Mouse (Mus musculus) forebrain, embryonic 13.5 days (tissue): ENCODE results near the gene Pnkp. TPM values are rescaled to one million over a fixed set of nuclear protein-coding genes. Genes with fewer than 3 reads are reported as not detected.

ENCODE experiments used
- ATAC-seq: fragments of 200-750 bp; cut with Nextera tagmentation; 2 replicates; pipeline ENCODE4 v1.8.0; 2017
- H3K27ac ChIP-seq: fragments of 300-500 bp; sonication (generic); 2 replicates; pipeline ENCODE4 v1.5.1; 2015; ENCODE audit warnings: inconsistent platforms, mild to moderate bottlenecking, moderate library complexity
- H3K27me3 ChIP-seq: fragments of 300-500 bp; sonication (generic); 2 replicates; pipeline ENCODE4 v1.6.1; 2015; ENCODE audit warnings: mild to moderate bottlenecking, inconsistent platforms
- H3K36me3 ChIP-seq: fragments of 300-500 bp; sonication (generic); 2 replicates; pipeline ENCODE4 v1.6.1; 2015; ENCODE audit warnings: mild to moderate bottlenecking, inconsistent platforms; ENCODE audit not compliant: poor library complexity, severe bottlenecking
- H3K4me1 ChIP-seq: fragments of 300-500 bp; sonication (generic); 2 replicates; pipeline ENCODE4 v1.6.1; 2015; ENCODE audit warnings: inconsistent platforms
- H3K4me2 ChIP-seq: fragments of 300-500 bp; sonication (generic); 2 replicates; pipeline ENCODE4 v1.6.1; 2015; ENCODE audit warnings: inconsistent platforms, mild to moderate bottlenecking, moderate library complexity
- H3K4me3 ChIP-seq: fragments of 300-500 bp; sonication (generic); 2 replicates; pipeline ENCODE4 v1.5.1; 2015; ENCODE audit warnings: mild to moderate bottlenecking, inconsistent platforms
- H3K9ac ChIP-seq: fragments of 300-500 bp; sonication (generic); 2 replicates; pipeline ENCODE4 v1.6.1; 2015; ENCODE audit warnings: mild to moderate bottlenecking, inconsistent platforms
- H3K9me3 ChIP-seq: fragments of 300-500 bp; sonication (generic); replicated peaks from 2 replicates; pipeline ENCODE4 v1.6.1; 2016; ENCODE audit warnings: inconsistent platforms
- WGBS: fragments of 180-500 bp; shearing (Covaris S2); methylation state at CpG from one replicate; pipeline ENCODE4 v1.1.7; 2015; 5-methylcytosine and 5-hydroxymethylcytosine counted together
- polyA plus RNA-seq: library from polyadenylated mRNA; unstranded; fragments of >200 nt; fragmentation: Nextera tagmentation; extraction: Ambion mirVana; gene quantifications from 2 replicates; pipeline ENCODE4 v1.2.1, GENCODE M21; 2015

Gene Pnkp
- polyA plus RNA-seq, 1 experiment from 2014 or later, result 34.9 TPM

- Histone ChIP-seq H3K27me3 (no peaks in the 10 kb centered on the region), H3K27ac (peak within 1 kb of the TSS; percentile 98), H3K4me3 (peak within 1 kb of the TSS; percentile 81), H3K9me3 (no peaks in the 10 kb centered on the region), H3K4me2 (peak within 1 kb of the TSS; percentile 78), H3K9ac (peak within 1 kb of the TSS; percentile 83), H3K4me1 (peaks cover 40% of the 10 kb centered on the region), H3K36me3 (peaks cover 45% of the 10 kb centered on the region)
- under 1% methylated on average over 54 of the region's 54 CpGs for WGBS
- peak; percentile 89 for ATAC-seq
These were observed 8.2 kb upstream of the Pnkp start, which contains the start of the genes Akt1s1 and Tbc1d17 for GRCm38 (mm10) chr7:44848561-44849415. Gene Akt1s1 (plus strand): TSS chr7:44848991. Gene Tbc1d17 (minus strand): TSS chr7:44849079.

GRCm38 (mm10) chr7:44849416-44850111 lies 7.4 kb upstream of the Pnkp start:
- peak overlapping the region; percentile 83 for H3K9ac ChIP-seq
- peak overlapping the region; percentile 78 for H3K4me2 ChIP-seq
- peaks cover 38% of the 10 kb centered on the region for H3K36me3 ChIP-seq
- no peaks in the 10 kb centered on the region for H3K27me3 ChIP-seq
- H3K4me3 ChIP-seq, result peak overlapping the region; percentile 81
- ATAC-seq, result peak; percentile 77
- under 1% methylated on average over 41 of the region's 41 CpGs for WGBS
- peaks cover 48% of the 10 kb centered on the region for H3K4me1 ChIP-seq
- H3K9me3 ChIP-seq, result no peaks in the 10 kb centered on the region
- H3K27ac ChIP-seq, result peak overlapping the region; percentile 98

GRCm38 (mm10) chr7:44850146-44850545 lies 6.8 kb upstream of the Pnkp start:
- Histone ChIP-seq H3K4me3 (peak overlapping the region; percentile 81), H3K27me3 (no peaks in the 10 kb centered on the region), H3K4me1 (peaks cover 54% of the 10 kb centered on the region), H3K9ac (peak overlapping the region; percentile 83), H3K4me2 (peak overlapping the region; percentile 78), H3K9me3 (no peaks in the 10 kb centered on the region), H3K36me3 (peaks cover 32% of the 10 kb centered on the region), H3K27ac (peak overlapping the region; percentile 98)
- under 1% methylated on average over 33 of the region's 33 CpGs for WGBS
- peak; percentile 36 for ATAC-seq

GRCm38 (mm10) chr7:44850789-44851624 lies 5.9 kb upstream of the Pnkp start:
- ATAC-seq, result no peak
- no peaks in the 10 kb centered on the region for H3K27me3 ChIP-seq
- peak overlapping the region; percentile 78 for H3K4me2 ChIP-seq
- peak overlapping the region; percentile 81 for H3K4me3 ChIP-seq
- WGBS, result 82% methylated on average over 8 of the region's 8 CpGs
- H3K36me3 ChIP-seq, result peaks cover 23% of the 10 kb centered on the region
- H3K9me3 ChIP-seq, result no peaks in the 10 kb centered on the region
- H3K9ac ChIP-seq, result peak overlapping the region; percentile 83
- H3K27ac ChIP-seq, result peak overlapping the region; percentile 98; the same call in 1 of the 2 replicates
- H3K4me1 ChIP-seq, result peaks cover 59% of the 10 kb centered on the region

GRCm38 (mm10) chr7:44851625-44852234 lies 5.2 kb upstream of the Pnkp start:
- H3K27me3 ChIP-seq, result no peaks in the 10 kb centered on the region
- peaks cover 16% of the 10 kb centered on the region for H3K36me3 ChIP-seq
- H3K9ac ChIP-seq, result no peak overlapping the region
- no peak overlapping the region for H3K27ac ChIP-seq
- no peak for ATAC-seq
- peak overlapping the region; percentile 78; the same call in 1 of the 2 replicates for H3K4me2 ChIP-seq
- no peaks in the 10 kb centered on the region for H3K9me3 ChIP-seq
- H3K4me1 ChIP-seq, result peaks cover 65% of the 10 kb centered on the region
- 93% methylated on average over 12 of the region's 12 CpGs for WGBS
- H3K4me3 ChIP-seq, result no peak overlapping the region

- Histone ChIP-seq H3K9me3 (no peaks in the 10 kb centered on the region), H3K4me1 (peaks cover 64% of the 10 kb centered on the region), H3K27ac (no peak overlapping the region), H3K36me3 (peaks cover 15% of the 10 kb centered on the region), H3K4me3 (no peak overlapping the region), H3K9ac (no peak overlapping the region), H3K4me2 (no peak overlapping the region), H3K27me3 (no peaks in the 10 kb centered on the region)
- no peak for ATAC-seq
- 91% methylated on average over 36 of the region's 36 CpGs for WGBS
These were observed 4.5 kb upstream of the Pnkp start for GRCm38 (mm10) chr7:44852259-44853027.

GRCm38 (mm10) chr7:44853065-44853464 lies 3.9 kb upstream of the Pnkp start:
- Histone ChIP-seq H3K36me3 (peaks cover 15% of the 10 kb centered on the region), H3K9ac (0 out of 2 replicates have a peak overlapping the region, but pooled peaks have one; percentile 78), H3K4me3 (no peak overlapping the region), H3K27me3 (no peaks in the 10 kb centered on the region), H3K4me2 (peak overlapping the region; percentile 83), H3K9me3 (no peaks in the 10 kb centered on the region), H3K27ac (no peak overlapping the region), H3K4me1 (peaks cover 64% of the 10 kb centered on the region)
- WGBS, result 95% methylated on average over 2 of the region's 2 CpGs
- ATAC-seq, result no peak

- H3K27me3 ChIP-seq, result no peaks in the 10 kb centered on the region
- ATAC-seq, result no peak
- peak overlapping the region; percentile 48 for H3K4me3 ChIP-seq
- H3K4me1 ChIP-seq, result peaks cover 69% of the 10 kb centered on the region
- H3K9me3 ChIP-seq, result no peaks in the 10 kb centered on the region
- WGBS, result 32% methylated on average over 26 of the region's 26 CpGs
- peak overlapping the region; percentile 78 for H3K9ac ChIP-seq
- peak overlapping the region; percentile 83 for H3K4me2 ChIP-seq
- peaks cover 15% of the 10 kb centered on the region for H3K36me3 ChIP-seq
- peak overlapping the region; percentile 90 for H3K27ac ChIP-seq
These were observed 3.2 kb upstream of the Pnkp start for GRCm38 (mm10) chr7:44853596-44854355.

- peak; percentile 8; the same call in 1 of the 2 replicates for ATAC-seq
- H3K4me1 ChIP-seq, result peaks cover 70% of the 10 kb centered on the region
These were observed 2.4 kb upstream of the Pnkp start for GRCm38 (mm10) chr7:44854356-44855031.

GRCm38 (mm10) chr7:44855036-44855435 lies 1.9 kb upstream of the Pnkp start:
- peaks cover 70% of the 10 kb centered on the region for H3K4me1 ChIP-seq
- H3K4me2 ChIP-seq, result peak overlapping the region; percentile 83
- H3K27me3 ChIP-seq, result no peaks in the 10 kb centered on the region
- 30% methylated on average over 10 of the region's 10 CpGs for WGBS
- H3K9ac ChIP-seq, result peak overlapping the region; percentile 78
- peaks cover 22% of the 10 kb centered on the region for H3K36me3 ChIP-seq
- ATAC-seq, result no peak
- H3K4me3 ChIP-seq, result peak overlapping the region; percentile 48
- H3K9me3 ChIP-seq, result no peaks in the 10 kb centered on the region
- H3K27ac ChIP-seq, result peak overlapping the region; percentile 90

More at GRCm38 (mm10) chr7:44854356-44855031, 2.4 kb upstream of the Pnkp start:
- peaks cover 17% of the 10 kb centered on the region for H3K36me3 ChIP-seq
- H3K9me3 ChIP-seq, result no peaks in the 10 kb centered on the region
- WGBS, result 1% methylated on average over 45 of the region's 45 CpGs
- peak overlapping the region; percentile 90 for H3K27ac ChIP-seq
- peak overlapping the region; percentile 78 for H3K9ac ChIP-seq
- H3K4me2 ChIP-seq, result peak overlapping the region; percentile 83
- no peaks in the 10 kb centered on the region for H3K27me3 ChIP-seq
- H3K4me3 ChIP-seq, result peak overlapping the region; percentile 48
